Mouse (Mus musculus) hindbrain, embryonic 15.5 days (tissue): Measurements from ENCODE around the gene Kcns3. TPM values are rescaled to one million over a fixed set of nuclear protein-coding genes. Genes with fewer than 3 reads are reported as not detected.

Experiments
- ATAC-seq: fragments of 200-750 bp; cut with Nextera tagmentation; 2 replicates; pipeline ENCODE4 v1.8.0; 2017; ENCODE audit warnings: low read depth, moderate number of reproducible peaks, moderate TSS enrichment; ENCODE audit not compliant: low FRiP score
- H3K27ac ChIP-seq: fragments of 300-500 bp; sonication (generic); replicated peaks from 2 replicates; pipeline ENCODE4 v1.5.1; 2015; ENCODE audit warnings: mild to moderate bottlenecking, inconsistent platforms
- H3K27me3 ChIP-seq: fragments of 300-500 bp; sonication (generic); 2 replicates; pipeline ENCODE4 v1.6.1; 2015; ENCODE audit warnings: control low read depth, inconsistent platforms
- H3K36me3 ChIP-seq: fragments of 300-500 bp; sonication (generic); 2 replicates; pipeline ENCODE4 v1.6.1; 2015; ENCODE audit warnings: control low read depth, inconsistent platforms
- H3K4me1 ChIP-seq: fragments of 300-500 bp; sonication (generic); replicated peaks from 2 replicates; pipeline ENCODE4 v1.6.1; 2015; ENCODE audit warnings: control low read depth, inconsistent platforms
- H3K4me2 ChIP-seq: fragments of 300-500 bp; sonication (generic); 2 replicates; pipeline ENCODE4 v1.6.1; 2015; ENCODE audit warnings: moderate library complexity, mild to moderate bottlenecking, inconsistent platforms
- H3K4me3 ChIP-seq: fragments of 300-500 bp; sonication (generic); 2 replicates; pipeline ENCODE4 v1.5.1; 2015; ENCODE audit warnings: mild to moderate bottlenecking, inconsistent platforms
- H3K9ac ChIP-seq: fragments of 300-500 bp; sonication (generic); 2 replicates; pipeline ENCODE4 v1.6.1; 2015; ENCODE audit warnings: inconsistent platforms
- H3K9me3 ChIP-seq: fragments of 300-500 bp; sonication (generic); 2 replicates; pipeline ENCODE4 v1.6.1; 2016; ENCODE audit warnings: control low read depth, inconsistent platforms
- WGBS: fragments of 180-500 bp; shearing (Covaris S2); methylation state at CpG from one replicate; pipeline ENCODE4 v1.1.7; 2015; 5-methylcytosine and 5-hydroxymethylcytosine counted together
- polyA plus RNA-seq: library from polyadenylated mRNA; unstranded; fragments of >200 nt; fragmentation: Nextera tagmentation; extraction: Ambion mirVana; gene quantifications from 2 replicates; pipeline ENCODE4 v1.2.1, GENCODE M21; 2015

Gene Kcns3
- 0.80 and 0.83 TPM in 2 replicates for polyA plus RNA-seq

GRCm38 (mm10) chr12:11151015-11151414 lies at the start of gene Kcns3:
Kcns3 (minus strand) TSS chr12:11151056.
- WGBS, result 27% methylated on average over 15 of the region's 15 CpGs
- Histone ChIP-seq H3K4me2 (peak within 1 kb of the TSS; percentile 99), H3K9ac (peak within 1 kb of the TSS; percentile 53), H3K27ac (no peak within 1 kb of the TSS), H3K36me3 (no peaks in the 10 kb centered on the region), H3K9me3 (no peaks in the 10 kb centered on the region), H3K4me3 (peak within 1 kb of the TSS; percentile 55), H3K4me1 (peaks cover 21% of the 10 kb centered on the region), H3K27me3 (peaks cover 42% of the 10 kb centered on the region)
- ATAC-seq, result no peak

- 27% methylated on average over 2 of the region's 2 CpGs for WGBS
- Histone ChIP-seq H3K27me3 (no peaks in the 10 kb centered on the region), H3K9ac (no peak overlapping the region), H3K4me2 (no peak overlapping the region), H3K27ac (no peak overlapping the region), H3K4me1 (peaks cover 5% of the 10 kb centered on the region), H3K9me3 (no peaks in the 10 kb centered on the region), H3K4me3 (no peak overlapping the region), H3K36me3 (no peaks in the 10 kb centered on the region)
- ATAC-seq, result no peak
Observed at GRCm38 (mm10) chr12:11198551-11198950, 47.7 kb upstream of the Kcns3 start.

GRCm38 (mm10) chr12:11198026-11198425 lies 47.2 kb upstream of the Kcns3 start:
- no peak for ATAC-seq
- Histone ChIP-seq H3K27ac (no peak overlapping the region), H3K4me1 (peaks cover 5% of the 10 kb centered on the region), H3K9me3 (no peaks in the 10 kb centered on the region), H3K27me3 (no peaks in the 10 kb centered on the region), H3K9ac (no peak overlapping the region), H3K4me3 (no peak overlapping the region), H3K36me3 (no peaks in the 10 kb centered on the region), H3K4me2 (no peak overlapping the region)
- WGBS, result 26% methylated on average over 4 of the region's 4 CpGs

- Histone ChIP-seq H3K9ac (no peak overlapping the region), H3K4me3 (no peak overlapping the region), H3K4me2 (peak overlapping the region; percentile 50; the same call in 1 of the 2 replicates), H3K27me3 (no peaks in the 10 kb centered on the region), H3K36me3 (no peaks in the 10 kb centered on the region), H3K27ac (no peak overlapping the region), H3K4me1 (peaks cover 5% of the 10 kb centered on the region), H3K9me3 (no peaks in the 10 kb centered on the region)
- no peak for ATAC-seq
- WGBS, result 48% methylated on average over 5 of the region's 5 CpGs
Observed at GRCm38 (mm10) chr12:11196830-11197229, 46.0 kb upstream of the Kcns3 start.

- Histone ChIP-seq H3K4me2 (peak overlapping the region; percentile 50), H3K4me3 (0 out of 2 replicates have a peak overlapping the region, but pooled peaks have one; percentile 4), H3K27me3 (no peaks in the 10 kb centered on the region), H3K4me1 (peaks cover 5% of the 10 kb centered on the region), H3K9ac (no peak overlapping the region), H3K27ac (no peak overlapping the region), H3K9me3 (no peaks in the 10 kb centered on the region), H3K36me3 (no peaks in the 10 kb centered on the region)
- peak; percentile 84; the same call in 1 of the 2 replicates for ATAC-seq
- WGBS, result 10% methylated on average over 18 of the region's 19 CpGs
Observed at GRCm38 (mm10) chr12:11196142-11196597, 45.3 kb upstream of the Kcns3 start.

GRCm38 (mm10) chr12:11195031-11195430 lies 44.2 kb upstream of the Kcns3 start:
- peaks cover 5% of the 10 kb centered on the region for H3K4me1 ChIP-seq
- H3K27ac ChIP-seq, result no peak overlapping the region
- no peak overlapping the region for H3K9ac ChIP-seq
- WGBS, result 100% methylated on average over 1 of the region's 1 CpGs
- ATAC-seq, result no peak
- H3K27me3 ChIP-seq, result no peaks in the 10 kb centered on the region
- H3K9me3 ChIP-seq, result no peaks in the 10 kb centered on the region
- H3K4me3 ChIP-seq, result no peak overlapping the region
- no peaks in the 10 kb centered on the region for H3K36me3 ChIP-seq
- H3K4me2 ChIP-seq, result no peak overlapping the region

- Histone ChIP-seq H3K4me1 (peaks cover 9% of the 10 kb centered on the region; the same call in 1 of the 2 replicates), H3K9me3 (no peaks in the 10 kb centered on the region), H3K4me2 (peak overlapping the region; percentile 40), H3K4me3 (no peak overlapping the region), H3K9ac (no peak overlapping the region), H3K27me3 (peaks cover 8% of the 10 kb centered on the region; the same call in 1 of the 2 replicates), H3K27ac (no peak overlapping the region), H3K36me3 (no peaks in the 10 kb centered on the region)
- 28% methylated on average over 11 of the region's 11 CpGs for WGBS
- ATAC-seq, result peak; percentile 98
Observed at GRCm38 (mm10) chr12:11178486-11179154, 27.8 kb upstream of the Kcns3 start.

GRCm38 (mm10) chr12:11177408-11178394 lies 26.8 kb upstream of the Kcns3 start:
- no peak overlapping the region for H3K27ac ChIP-seq
- no peak for ATAC-seq
- H3K9ac ChIP-seq, result no peak overlapping the region
- H3K4me1 ChIP-seq, result peaks cover 9% of the 10 kb centered on the region; the same call in 1 of the 2 replicates
- H3K36me3 ChIP-seq, result no peaks in the 10 kb centered on the region
- peak overlapping the region; percentile 40; the same call in 1 of the 2 replicates for H3K4me2 ChIP-seq
- 63% methylated on average over 5 of the region's 5 CpGs for WGBS
- no peak overlapping the region for H3K4me3 ChIP-seq
- peaks cover 8% of the 10 kb centered on the region; the same call in 1 of the 2 replicates for H3K27me3 ChIP-seq
- H3K9me3 ChIP-seq, result no peaks in the 10 kb centered on the region

GRCm38 (mm10) chr12:11158670-11159069 lies 7.8 kb upstream of the Kcns3 start:
- H3K9ac ChIP-seq, result no peak overlapping the region
- H3K27me3 ChIP-seq, result no peaks in the 10 kb centered on the region
- H3K36me3 ChIP-seq, result no peaks in the 10 kb centered on the region
- no peaks in the 10 kb centered on the region for H3K4me1 ChIP-seq
- H3K9me3 ChIP-seq, result no peaks in the 10 kb centered on the region
- 84% methylated on average over 3 of the region's 3 CpGs for WGBS
- ATAC-seq, result no peak
- H3K4me3 ChIP-seq, result no peak overlapping the region
- H3K27ac ChIP-seq, result no peak overlapping the region
- H3K4me2 ChIP-seq, result no peak overlapping the region

GRCm38 (mm10) chr12:11155123-11155522 lies 4.3 kb upstream of the Kcns3 start:
- no peak overlapping the region for H3K27ac ChIP-seq
- no peaks in the 10 kb centered on the region for H3K36me3 ChIP-seq

GRCm38 (mm10) chr12:11153587-11153986 lies 2.7 kb upstream of the Kcns3 start:
- ATAC-seq, result no peak

More at GRCm38 (mm10) chr12:11155123-11155522, 4.3 kb upstream of the Kcns3 start:
- Histone ChIP-seq H3K4me2 (no peak overlapping the region), H3K4me3 (no peak overlapping the region), H3K9ac (no peak overlapping the region), H3K4me1 (peaks cover 9% of the 10 kb centered on the region), H3K27me3 (peaks cover 24% of the 10 kb centered on the region), H3K9me3 (no peaks in the 10 kb centered on the region)
- ATAC-seq, result no peak
- WGBS, result 94% methylated on average over 1 of the region's 1 CpGs

More at GRCm38 (mm10) chr12:11153587-11153986, 2.7 kb upstream of the Kcns3 start:
- H3K9ac ChIP-seq, result no peak overlapping the region
- no peaks in the 10 kb centered on the region for H3K9me3 ChIP-seq
- no peak overlapping the region for H3K4me2 ChIP-seq
- no peaks in the 10 kb centered on the region for H3K36me3 ChIP-seq
- peaks cover 35% of the 10 kb centered on the region for H3K27me3 ChIP-seq
- no peak overlapping the region for H3K4me3 ChIP-seq
- peaks cover 21% of the 10 kb centered on the region for H3K4me1 ChIP-seq
- no peak overlapping the region for H3K27ac ChIP-seq
